Mouse (Mus musculus) thymus, adult 2 months (tissue): ENCODE data around the gene Cacna1c.

Experiments used
- CTCF ChIP-seq: fragments of 200-500 bp; IDR thresholded peaks from 2 replicates; pipeline ENCODE4 v1.5.1; 2012; ENCODE audit warnings: mild to moderate bottlenecking, control low read depth, low read length, moderate library complexity, borderline replicate concordance; ENCODE audit not compliant: control insufficient read depth, poor library complexity, insufficient read depth; ENCODE audit errors: extremely low read depth
- POLR2A ChIP-seq: fragments of 200-500 bp; IDR thresholded peaks from 2 replicates; pipeline ENCODE4 v1.6.1; 2012; ENCODE audit warnings: mild to moderate bottlenecking, low read length, control low read depth, moderate library complexity; ENCODE audit not compliant: control insufficient read depth, poor library complexity, insufficient read depth; ENCODE audit errors: extremely low read depth

- TF ChIP-seq POLR2A (no peak), CTCF (no peak)
Measured at GRCm38 (mm10) chr6:118941816-118942215, 254.4 kb downstream of the Cacna1c start.
